Mouse (Mus musculus) forebrain, embryonic 10.5 days (tissue): Measurements from ENCODE around the gene Scamp1. TPM values are rescaled to one million over a fixed set of nuclear protein-coding genes. Genes with fewer than 3 reads are reported as not detected.

Source experiments
- DNase-seq: peaks from one replicate; pipeline ENCODE4 v3.0.0-alpha.2; 2017; ENCODE audit warnings: low spot score; ENCODE audit errors: extremely low spot score
- H3K27ac ChIP-seq: fragments of 300-500 bp; sonication (generic); 2 replicates; pipeline ENCODE4 v1.5.1; 2016; ENCODE audit warnings: mild to moderate bottlenecking
- H3K27me3 ChIP-seq: fragments of 300-500 bp; sonication (generic); 2 replicates; pipeline ENCODE4 v1.6.1; 2016; ENCODE audit warnings: mild to moderate bottlenecking; ENCODE audit not compliant: poor library complexity, severe bottlenecking
- H3K36me3 ChIP-seq: fragments of 300-500 bp; sonication (generic); replicated peaks from 2 replicates; pipeline ENCODE4 v1.6.1; 2016; ENCODE audit warnings: mild to moderate bottlenecking, moderate library complexity
- H3K4me1 ChIP-seq: fragments of 300-500 bp; sonication (generic); 2 replicates; pipeline ENCODE4 v1.6.1; 2016
- H3K4me3 ChIP-seq: fragments of 300-500 bp; sonication (generic); 2 replicates; pipeline ENCODE4 v1.5.1; 2016; ENCODE audit warnings: mild to moderate bottlenecking, moderate library complexity
- H3K9me3 ChIP-seq: fragments of 300-500 bp; sonication (generic); 2 replicates; pipeline ENCODE4 v1.6.1; 2016; ENCODE audit warnings: mild to moderate bottlenecking, moderate library complexity
- WGBS: fragments of 180-500 bp; shearing (Covaris S2); methylation state at CpG from one replicate; pipeline ENCODE4 v1.1.7; 2016; 5-methylcytosine and 5-hydroxymethylcytosine counted together
- polyA plus RNA-seq: library from polyadenylated mRNA; unstranded; fragments of >200 nt; fragmentation: Nextera tagmentation; extraction: Ambion mirVana; gene quantifications from 2 replicates; pipeline ENCODE4 v1.2.1, GENCODE M21; 2016

Scamp1 gene
- polyA plus RNA-seq, 1 experiment from 2014 or later: 27.3 TPM

- DNase-seq: no peak
- Histone ChIP-seq H3K27me3 (no peaks in the 10 kb centered on the region), H3K27ac (no peak overlapping the region), H3K4me3 (no peak overlapping the region), H3K4me1 (peaks cover 3% of the 10 kb centered on the region; the same call in 1 of the 2 replicates), H3K36me3 (no peaks in the 10 kb centered on the region), H3K9me3 (no peaks in the 10 kb centered on the region)
- 55% methylated on average over 7 of the region's 7 CpGs for WGBS
These were observed 15.4 kb upstream of the Scamp1 start for GRCm38 (mm10) chr13:94300946-94301538.

- Histone ChIP-seq H3K4me1 (peaks cover 3% of the 10 kb centered on the region; the same call in 1 of the 2 replicates), H3K27ac (no peak overlapping the region), H3K9me3 (no peaks in the 10 kb centered on the region), H3K27me3 (no peaks in the 10 kb centered on the region), H3K36me3 (no peaks in the 10 kb centered on the region), H3K4me3 (no peak overlapping the region)
- WGBS: 91% methylated on average over 4 of the region's 4 CpGs
- DNase-seq: no peak
These were observed 14.6 kb upstream of the Scamp1 start for GRCm38 (mm10) chr13:94300232-94300631.

DNA sequence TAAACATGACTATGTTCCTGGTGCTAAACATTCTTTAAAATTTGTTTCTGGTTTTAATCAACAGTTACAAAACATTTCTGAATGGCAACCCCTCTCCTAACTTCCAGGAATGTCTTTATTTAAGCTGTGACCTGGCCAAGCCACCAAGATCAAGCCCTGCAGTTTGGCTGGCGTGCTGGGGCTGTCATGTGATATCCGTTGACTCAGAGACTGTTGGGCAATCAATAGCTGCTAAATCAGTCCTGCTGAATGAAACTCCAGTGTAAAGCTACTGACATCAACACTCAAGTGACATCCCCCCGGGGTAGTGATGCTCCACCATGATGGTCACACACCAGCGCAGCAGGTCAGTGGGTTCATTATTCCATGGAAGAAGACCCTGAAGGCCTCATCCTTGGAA lies 12.7 kb upstream of the Scamp1 start:
- 78% methylated on average over 4 of the region's 4 CpGs for WGBS
- Histone ChIP-seq H3K9me3 (no peaks in the 10 kb centered on the region), H3K27me3 (no peaks in the 10 kb centered on the region), H3K36me3 (no peaks in the 10 kb centered on the region), H3K4me3 (no peak overlapping the region), H3K27ac (no peak overlapping the region), H3K4me1 (peaks cover 3% of the 10 kb centered on the region; the same call in 1 of the 2 replicates)
- no peak for DNase-seq

DNA sequence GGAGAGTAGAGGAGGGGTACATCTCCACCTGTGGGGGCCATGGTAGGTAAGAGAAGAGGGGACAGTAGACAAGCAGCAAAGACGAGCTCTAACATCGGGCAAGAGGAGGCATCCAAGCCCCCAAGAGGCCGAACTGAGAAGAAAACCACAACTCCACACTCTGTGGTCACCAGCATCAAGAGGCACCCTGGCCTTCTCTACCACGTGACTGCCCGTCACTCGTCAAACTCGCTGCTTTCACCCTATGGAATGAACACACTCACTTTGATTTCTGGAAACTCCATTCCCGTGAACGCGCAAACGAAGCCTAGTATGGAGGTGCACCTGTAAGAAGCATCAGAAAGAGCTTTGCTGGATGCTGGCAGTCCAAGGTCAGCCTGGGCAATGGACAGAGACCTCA lies 10.7 kb upstream of the Scamp1 start:
- H3K4me1 ChIP-seq: peaks cover 3% of the 10 kb centered on the region; the same call in 1 of the 2 replicates
- H3K27ac ChIP-seq: no peak overlapping the region
- no peak for DNase-seq
- H3K4me3 ChIP-seq: no peak overlapping the region
- H3K9me3 ChIP-seq: no peaks in the 10 kb centered on the region
- H3K27me3 ChIP-seq: no peaks in the 10 kb centered on the region
- 83% methylated on average over 11 of the region's 11 CpGs for WGBS
- no peaks in the 10 kb centered on the region for H3K36me3 ChIP-seq

DNA sequence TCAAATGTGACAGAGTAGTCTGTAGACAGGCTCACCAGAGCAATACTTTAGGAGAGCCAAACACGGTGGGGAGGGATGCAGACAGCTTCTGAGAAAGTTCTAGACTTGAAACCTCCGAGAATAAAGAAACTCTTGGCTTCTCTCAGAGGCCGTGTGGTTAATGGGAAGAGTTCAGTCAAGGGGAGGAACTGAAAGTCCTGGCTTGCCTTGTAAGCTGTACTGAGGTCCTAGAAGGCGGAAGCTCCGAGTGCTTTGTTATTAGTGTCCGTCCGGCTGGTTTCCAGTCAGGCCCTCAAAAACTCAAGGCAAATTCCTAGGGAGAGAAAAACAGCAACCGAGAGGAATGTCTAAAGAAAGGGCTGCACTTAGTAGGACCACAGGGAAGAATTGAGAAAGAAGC lies 10.3 kb upstream of the Scamp1 start:
- no peaks in the 10 kb centered on the region for H3K36me3 ChIP-seq
- no peak for DNase-seq
- H3K27me3 ChIP-seq: no peaks in the 10 kb centered on the region
- no peak overlapping the region for H3K4me3 ChIP-seq
- no peaks in the 10 kb centered on the region for H3K4me1 ChIP-seq
- 87% methylated on average over 8 of the region's 8 CpGs for WGBS
- no peak overlapping the region for H3K27ac ChIP-seq
- H3K9me3 ChIP-seq: no peaks in the 10 kb centered on the region

GRCm38 (mm10) chr13:94294886-94295285 lies 9.2 kb upstream of the Scamp1 start:
- Histone ChIP-seq H3K27ac (no peak overlapping the region), H3K4me3 (no peak overlapping the region), H3K27me3 (no peaks in the 10 kb centered on the region), H3K4me1 (no peaks in the 10 kb centered on the region), H3K36me3 (no peaks in the 10 kb centered on the region), H3K9me3 (no peaks in the 10 kb centered on the region)
- DNase-seq: no peak
- WGBS: 59% methylated on average over 3 of the region's 3 CpGs

DNA sequence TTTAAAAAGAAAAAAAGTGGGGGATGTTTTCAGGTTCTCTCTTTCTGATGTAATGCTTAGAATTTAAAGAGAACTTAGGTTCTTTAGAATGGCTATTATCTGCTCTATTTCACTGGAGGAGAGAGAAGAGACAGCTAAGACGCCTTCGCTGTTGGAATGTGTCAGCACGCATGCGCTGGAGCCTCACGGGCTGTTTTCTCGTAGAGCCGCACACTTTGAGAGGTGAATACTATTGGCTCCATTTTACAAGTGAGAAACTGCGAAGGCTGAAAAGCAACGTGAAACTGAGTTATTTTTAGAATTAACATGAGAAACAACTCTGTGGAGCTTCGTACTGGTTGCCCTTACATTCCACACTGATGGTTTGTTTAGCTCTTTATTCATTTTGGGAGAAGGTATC lies 8.3 kb upstream of the Scamp1 start:
- H3K9me3 ChIP-seq: no peaks in the 10 kb centered on the region
- H3K4me3 ChIP-seq: no peak overlapping the region
- H3K27ac ChIP-seq: no peak overlapping the region
- H3K27me3 ChIP-seq: no peaks in the 10 kb centered on the region
- 79% methylated on average over 10 of the region's 10 CpGs for WGBS
- H3K36me3 ChIP-seq: no peaks in the 10 kb centered on the region
- DNase-seq: no peak
- H3K4me1 ChIP-seq: no peaks in the 10 kb centered on the region

DNA sequence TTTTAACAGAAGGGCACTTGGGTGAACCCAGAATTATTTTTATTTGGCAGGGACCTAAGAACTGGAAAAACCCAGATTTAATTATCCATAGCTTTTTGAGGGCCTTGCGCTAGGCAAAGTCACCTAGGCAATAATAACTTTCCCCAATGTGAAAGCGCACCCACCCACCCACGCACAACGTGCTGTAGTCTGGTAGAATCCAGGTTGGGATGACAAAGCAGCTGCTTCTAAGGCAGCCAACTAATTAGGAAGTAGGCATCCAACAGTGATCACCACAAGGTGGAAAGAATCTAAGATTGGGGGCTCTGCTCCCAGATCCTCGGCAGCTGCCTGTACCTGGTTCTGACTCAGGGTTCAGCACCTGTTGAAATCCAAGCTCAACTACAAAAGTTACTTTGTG lies 538 bp upstream of the Scamp1 start:
- DNase-seq: no peak
- Histone ChIP-seq H3K9me3 (no peaks in the 10 kb centered on the region), H3K4me3 (peak overlapping the region; percentile 91), H3K27ac (0 out of 2 replicates have a peak overlapping the region, but pooled peaks have one; percentile 90), H3K36me3 (no peaks in the 10 kb centered on the region), H3K27me3 (peaks cover 9% of the 10 kb centered on the region), H3K4me1 (peaks cover 25% of the 10 kb centered on the region)
- WGBS: 39% methylated on average over 5 of the region's 5 CpGs

GRCm38 (mm10) chr13:94284543-94285269 lies 951 bp downstream of the Scamp1 start:
- Histone ChIP-seq H3K36me3 (no peaks in the 10 kb centered on the region), H3K4me3 (peak overlapping the region; percentile 91), H3K4me1 (peaks cover 25% of the 10 kb centered on the region), H3K9me3 (no peaks in the 10 kb centered on the region), H3K27me3 (peaks cover 9% of the 10 kb centered on the region), H3K27ac (peak overlapping the region; percentile 90)
- DNase-seq: peak; percentile 16
- WGBS: under 1% methylated on average over 65 of the region's 65 CpGs

- DNase-seq: no peak
- H3K36me3 ChIP-seq: no peaks in the 10 kb centered on the region
- H3K4me3 ChIP-seq: no peak overlapping the region
- H3K4me1 ChIP-seq: peaks cover 12% of the 10 kb centered on the region
- peaks cover 4% of the 10 kb centered on the region for H3K27me3 ChIP-seq
- H3K9me3 ChIP-seq: no peaks in the 10 kb centered on the region
- H3K27ac ChIP-seq: no peak overlapping the region
- WGBS: 73% methylated on average over 5 of the region's 5 CpGs
These were observed 6.2 kb downstream of the Scamp1 start for GRCm38 (mm10) chr13:94279420-94279819.

DNA sequence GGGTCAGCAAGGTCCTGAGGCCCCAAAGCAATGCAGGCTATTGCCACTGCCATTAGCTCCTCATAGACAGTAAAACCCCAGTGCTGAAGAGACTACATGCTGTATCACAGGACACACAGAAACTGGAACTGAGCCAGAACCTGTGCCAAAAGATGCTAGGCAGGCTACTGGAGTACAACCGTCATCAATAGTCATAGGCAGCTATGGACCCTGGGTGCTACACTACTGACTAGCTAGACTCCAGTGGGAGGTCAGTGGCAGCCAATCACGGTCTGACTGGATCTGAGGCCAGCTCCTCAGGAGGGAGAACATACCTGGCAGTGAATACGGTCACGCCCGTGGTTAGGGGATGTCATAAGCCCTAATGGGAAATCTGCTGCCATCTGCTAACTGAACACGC lies 14.4 kb downstream of the Scamp1 start:
- no peak for DNase-seq
- H3K4me3 ChIP-seq: no peak overlapping the region
- H3K27me3 ChIP-seq: no peaks in the 10 kb centered on the region
- no peaks in the 10 kb centered on the region for H3K4me1 ChIP-seq
- no peak overlapping the region for H3K27ac ChIP-seq
- WGBS: 91% methylated on average over 6 of the region's 6 CpGs
- no peaks in the 10 kb centered on the region for H3K9me3 ChIP-seq
- H3K36me3 ChIP-seq: no peaks in the 10 kb centered on the region

GRCm38 (mm10) chr13:94268201-94268600 lies 17.5 kb downstream of the Scamp1 start:
- 52% methylated on average over 7 of the region's 7 CpGs for WGBS

GRCm38 (mm10) chr13:94267190-94267589 lies 18.5 kb downstream of the Scamp1 start:
- Histone ChIP-seq H3K36me3 (no peaks in the 10 kb centered on the region), H3K27ac (no peak overlapping the region), H3K27me3 (no peaks in the 10 kb centered on the region), H3K4me3 (no peak overlapping the region), H3K9me3 (no peaks in the 10 kb centered on the region), H3K4me1 (no peaks in the 10 kb centered on the region)
- DNase-seq: no peak
- 89% methylated on average over 4 of the region's 4 CpGs for WGBS

More at GRCm38 (mm10) chr13:94268201-94268600, 17.5 kb downstream of the Scamp1 start:
- no peak overlapping the region for H3K4me3 ChIP-seq
- no peaks in the 10 kb centered on the region for H3K9me3 ChIP-seq
- no peak overlapping the region for H3K27ac ChIP-seq
- no peaks in the 10 kb centered on the region for H3K36me3 ChIP-seq
- H3K4me1 ChIP-seq: no peaks in the 10 kb centered on the region
- no peaks in the 10 kb centered on the region for H3K27me3 ChIP-seq
- DNase-seq: no peak
